14 mouse cellular contexts compared by ENCODE assay signal in genomic region chr13:40708913-40709312, GRCm38 (mm10). TPM values are rescaled to one million over a fixed set of nuclear protein-coding genes. Genes with fewer than 3 reads are reported as not detected.
DNase-seq lines count a peak whose midpoint lies in the region; ATAC-seq lines count a peak whose summit lies in the region.
"Had no signal": no experiment of that assay in that cellular context is flagged by ENCODE, and none has a peak within 500 bp of the region (broad histone marks: within the 10 kb centered on the region; RNA-seq: fewer than 3 reads in every experiment).

No protein-coding gene starts in this region.

- peak overlapping the region; percentile 26; the same call in 1 of the 2 replicates for H3K4me3 ChIP-seq in heart, embryonic 13.5 days
- peak overlapping the region; percentile 37 for H3K4me3 ChIP-seq in forebrain, embryonic 10.5 days
- no peak overlapping the region for H3K4me3 ChIP-seq in limb, embryonic 11.5 days (ENCODE audit: low read depth, low read length)
- no peak overlapping the region for H3K4me3 ChIP-seq in neural tube, embryonic 14.5 days (ENCODE audit: low read depth, low read length)

- H3K36me3 ChIP-seq in heart, embryonic 13.5 days, result no peaks in the 10 kb centered on the region
- no peaks in the 10 kb centered on the region for H3K36me3 ChIP-seq in forebrain, embryonic 10.5 days (replicated peaks)
- H3K36me3 ChIP-seq in limb, embryonic 11.5 days (ENCODE audit: control insufficient read depth, insufficient read depth, low read length), result no peaks in the 10 kb centered on the region
- no peaks in the 10 kb centered on the region for H3K36me3 ChIP-seq in neural tube, embryonic 14.5 days (ENCODE audit: control insufficient read depth, insufficient read depth, low read length)

- H3K27ac ChIP-seq in heart, embryonic 13.5 days (replicated peaks), result no peak overlapping the region
- peak overlapping the region; percentile 58; the same call in 1 of the 2 replicates for H3K27ac ChIP-seq in forebrain, embryonic 10.5 days
- no peak overlapping the region for H3K27ac ChIP-seq in limb, embryonic 11.5 days (replicated peaks; ENCODE audit: low read depth, low read length)
- H3K27ac ChIP-seq in neural tube, embryonic 14.5 days (ENCODE audit: low read depth, low read length), result no peak overlapping the region

- WGBS in heart, embryonic 13.5 days, result under 1% methylated on average over 26 of the region's 26 CpGs
- WGBS in forebrain, embryonic 10.5 days, result under 1% methylated on average over 26 of the region's 26 CpGs
- WGBS in limb, embryonic 11.5 days, result under 1% methylated on average over 26 of the region's 26 CpGs
- WGBS in neural tube, embryonic 14.5 days, result 0% methylated on average over 26 of the region's 26 CpGs

- H3K9ac ChIP-seq in heart, embryonic 13.5 days, result no peak overlapping the region
- H3K9ac ChIP-seq in limb, embryonic 11.5 days (ENCODE audit: low read length), result no peak overlapping the region
- no peak overlapping the region for H3K9ac ChIP-seq in neural tube, embryonic 14.5 days (replicated peaks; ENCODE audit: low read depth, low read length)

- H3K4me1 ChIP-seq in heart, embryonic 13.5 days, result peaks cover 20% of the 10 kb centered on the region
- peaks cover 80% of the 10 kb centered on the region for H3K4me1 ChIP-seq in forebrain, embryonic 10.5 days
- peaks cover 17% of the 10 kb centered on the region for H3K4me1 ChIP-seq in limb, embryonic 11.5 days (ENCODE audit: control insufficient read depth, insufficient read depth, low read length)
- peaks cover 4% of the 10 kb centered on the region; the same call in 1 of the 2 replicates for H3K4me1 ChIP-seq in neural tube, embryonic 14.5 days (ENCODE audit: control insufficient read depth, insufficient read depth, low read length)

- H3K4me2 ChIP-seq in heart, embryonic 13.5 days, result peak overlapping the region; percentile 34; the same call in 1 of the 2 replicates
- peak overlapping the region; percentile 34 for H3K4me2 ChIP-seq in limb, embryonic 11.5 days (ENCODE audit: low read depth, severe bottlenecking)
- peak overlapping the region; percentile 38 for H3K4me2 ChIP-seq in neural tube, embryonic 14.5 days (ENCODE audit: low read depth, low read length)

- DNase-seq in heart, postnatal 4 days, result no peak
- peak; percentile 60 for DNase-seq in forebrain, embryonic 10.5 days (ENCODE audit: extremely low spot score, low spot score)
- peak; percentile 60 for DNase-seq in limb, embryonic 11.5 days (ENCODE audit: low spot score)
- no peak for DNase-seq in layer of hippocampus, adult 9-11 months
- no peak for DNase-seq in testis, postnatal 10 days (ENCODE audit: low spot score)
- DNase-seq in lung, adult 18-20 months, result no peak
- DNase-seq: adrenal gland, adult 2 months; gastrocnemius, postnatal 36 days; kidney, adult 9 months; right cerebral cortex, postnatal 14 days; thymus, postnatal 14 days had no signal

- H3K9me3 ChIP-seq in heart, embryonic 13.5 days, result no peaks in the 10 kb centered on the region
- no peaks in the 10 kb centered on the region for H3K9me3 ChIP-seq in forebrain, embryonic 10.5 days
- H3K9me3 ChIP-seq in limb, embryonic 11.5 days (ENCODE audit: control insufficient read depth, low read length), result no peaks in the 10 kb centered on the region
- H3K9me3 ChIP-seq in neural tube, embryonic 14.5 days (ENCODE audit: control insufficient read depth, low read length), result no peaks in the 10 kb centered on the region

- peaks cover 99% of the 10 kb centered on the region for H3K27me3 ChIP-seq in heart, embryonic 13.5 days (replicated peaks)
- peaks cover 100% of the 10 kb centered on the region for H3K27me3 ChIP-seq in forebrain, embryonic 10.5 days (ENCODE audit: poor library complexity, severe bottlenecking)
- peaks cover 74% of the 10 kb centered on the region for H3K27me3 ChIP-seq in limb, embryonic 11.5 days (ENCODE audit: control insufficient read depth, insufficient read depth, low read length)
- H3K27me3 ChIP-seq in neural tube, embryonic 14.5 days (ENCODE audit: control insufficient read depth, insufficient read depth, low read length), result peaks cover 14% of the 10 kb centered on the region

- ATAC-seq in heart, embryonic 13.5 days (ENCODE audit: extremely low read depth, insufficient number of reproducible peaks, low FRiP score, low TSS enrichment), result no peak
- no peak for ATAC-seq in limb, embryonic 11.5 days (ENCODE audit: insufficient number of reproducible peaks, low FRiP score, low TSS enrichment, low read depth)
- ATAC-seq in neural tube, embryonic 14.5 days (ENCODE audit: low read depth), result peak; percentile 48; the same call in 1 of the 2 replicates

RNA-seq across cellular contexts. Expression of gene Tfap2a, which starts 29.3 kb away (rescaled TPM):
- 0.09 and 0.16 TPM in 2 replicates for polyA plus RNA-seq in heart, embryonic 13.5 days (2015; fragmentation: Nextera tagmentation; extraction: Ambion mirVana)
- total RNA-seq in heart, postnatal 4 days (2021), result under 1 TPM in 1 of 2 experiments, not detected in 1; 0.27 TPM
- polyA plus RNA-seq in forebrain, embryonic 10.5 days (2016; fragmentation: Nextera tagmentation; extraction: Ambion mirVana), result 5.1 and 5.3 TPM in 2 replicates
- 7.2 and 7.3 TPM in 2 replicates for polyA plus RNA-seq in limb, embryonic 11.5 days (2014; fragmentation: Nextera tagmentation; extraction: Ambion mirVana)
- polyA plus RNA-seq in neural tube, embryonic 14.5 days (2014; fragmentation: Nextera tagmentation; extraction: Ambion mirVana), result 7.3 and 9.1 TPM in 2 replicates
- total RNA-seq: gastrocnemius, postnatal 36 days; liver, adult 2 months had no signal

Comparison
In these comparisons a context has a peak if more than half of its experiments do, and no peak if none do; other contexts are left out.
1. H3K4me3 ChIP-seq: peak in heart, embryonic 13.5 days (single experiment) and forebrain, embryonic 10.5 days (single experiment); none in limb, embryonic 11.5 days (single experiment) and neural tube, embryonic 14.5 days (single experiment).
2. DNase-seq: peak in forebrain, embryonic 10.5 days (single experiment) and limb, embryonic 11.5 days (single experiment); none in heart, postnatal 4 days (single experiment), layer of hippocampus, adult 9-11 months (single experiment), testis, postnatal 10 days (single experiment) and lung, adult 18-20 months (0 of 2).
3. Peak in every context shown above with its lines, with median percentiles within 50 percentile points of each other: H3K4me2 ChIP-seq.